ENCODE assay signal across 24 mouse cellular contexts in the genomic region with DNA sequence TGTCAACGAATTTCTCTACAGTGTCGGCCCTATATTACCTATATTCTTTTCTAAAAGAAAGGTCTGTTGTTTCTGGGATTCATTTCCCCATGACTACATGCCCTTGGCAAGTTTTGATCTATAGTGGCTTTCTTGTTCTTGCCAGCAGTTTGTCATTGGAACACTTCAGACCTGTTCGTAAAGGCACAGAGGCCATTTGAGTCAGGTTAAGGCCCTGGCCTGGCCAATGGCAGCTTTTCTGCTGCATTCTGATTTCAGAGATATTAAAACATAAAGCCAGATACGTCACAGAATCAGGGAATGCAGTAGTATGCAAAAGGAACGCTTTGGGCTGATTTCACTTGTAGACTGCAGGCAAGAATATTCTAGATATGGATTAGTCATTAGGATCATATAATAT. TPM values are rescaled to one million over a fixed set of nuclear protein-coding genes. Genes with fewer than 3 reads are reported as not detected.
DNase-seq lines count a peak whose midpoint lies in the region; ATAC-seq and TF ChIP-seq lines count a peak whose summit lies in the region.
"Had no signal": no experiment of that assay in that cellular context is flagged by ENCODE, and none has a peak within 500 bp of the region (broad histone marks: within the 10 kb centered on the region; RNA-seq: fewer than 3 reads in every experiment).

No protein-coding gene starts in this region.

- ATAC-seq in kidney, embryonic 14.5 days (ENCODE audit: low FRiP score, low TSS enrichment), result no peak
- ATAC-seq in kidney, postnatal 0 days (replicated peaks; ENCODE audit: low FRiP score, low read depth), result no peak
- ATAC-seq in limb, embryonic 11.5 days (ENCODE audit: insufficient number of reproducible peaks, low FRiP score, low TSS enrichment, low read depth), result no peak
- ATAC-seq in limb, embryonic 14.5 days (ENCODE audit: low FRiP score, low read depth), result no peak
- no peak for ATAC-seq in inflammation-experienced regulatory T-cells, adult 6 months
- ATAC-seq: CD4-positive, CD25-positive, alpha-beta regulatory T cell, adult 4 months; forebrain, embryonic 14.5 days; forebrain, postnatal 0 days had no signal

- WGBS in kidney, embryonic 14.5 days, result 66% methylated on average over 5 of the region's 5 CpGs
- WGBS in kidney, postnatal 0 days, result 68% methylated on average over 5 of the region's 5 CpGs
- 77% methylated on average over 5 of the region's 5 CpGs for WGBS in limb, embryonic 11.5 days
- 62% methylated on average over 5 of the region's 5 CpGs for WGBS in limb, embryonic 14.5 days

- no peak overlapping the region for H3K4me3 ChIP-seq in kidney, embryonic 14.5 days (ENCODE audit: low read length)
- H3K4me3 ChIP-seq in kidney, postnatal 0 days (replicated peaks; ENCODE audit: low read depth, low read length), result no peak overlapping the region
- no peak overlapping the region for H3K4me3 ChIP-seq in limb, embryonic 11.5 days (ENCODE audit: low read depth, low read length)
- no peak overlapping the region for H3K4me3 ChIP-seq in limb, embryonic 14.5 days (replicated peaks; ENCODE audit: low read length)
- H3K4me3 ChIP-seq: embryonic facial prominence, embryonic 10.5 days; embryonic facial prominence, embryonic 13.5 days; erythroblast, embryonic 14.5 days; forebrain, embryonic 10.5 days; heart, adult 2 months; heart, embryonic 10.5 days; heart, embryonic 13.5 days; hindbrain, embryonic 12.5 days; hindbrain, embryonic 15.5 days had no signal

- peak overlapping the region; percentile 7; the same call in 1 of the 2 replicates for H3K27ac ChIP-seq in kidney, embryonic 14.5 days (ENCODE audit: low read depth, low read length)
- H3K27ac ChIP-seq in kidney, postnatal 0 days, result peak overlapping the region; percentile 31
- H3K27ac ChIP-seq in limb, embryonic 11.5 days (replicated peaks; ENCODE audit: low read depth, low read length), result peak overlapping the region; percentile 21; the same call in 1 of the 2 replicates
- H3K27ac ChIP-seq in limb, embryonic 14.5 days (replicated peaks; ENCODE audit: low read depth, low read length), result peak overlapping the region; percentile 63; the same call in 1 of the 2 replicates
- H3K27ac ChIP-seq: embryonic facial prominence, embryonic 10.5 days; embryonic facial prominence, embryonic 13.5 days; forebrain, embryonic 10.5 days; heart, adult 2 months; heart, embryonic 10.5 days; heart, embryonic 13.5 days; hindbrain, embryonic 12.5 days; hindbrain, embryonic 15.5 days had no signal

- no peak for TF ChIP-seq CTCF in kidney, postnatal 0 days (IDR thresholded peaks at IDR 0.05; ENCODE audit: low read depth)

- no peak overlapping the region for H3K4me2 ChIP-seq in kidney, embryonic 14.5 days (replicated peaks; ENCODE audit: low read depth, low read length)
- H3K4me2 ChIP-seq in kidney, postnatal 0 days (ENCODE audit: low read length), result no peak overlapping the region
- H3K4me2 ChIP-seq in limb, embryonic 11.5 days (ENCODE audit: low read depth, severe bottlenecking), result no peak overlapping the region
- no peak overlapping the region for H3K4me2 ChIP-seq in limb, embryonic 14.5 days (replicated peaks; ENCODE audit: low read depth, low read length, severe bottlenecking)
- H3K4me2 ChIP-seq: embryonic facial prominence, embryonic 13.5 days; heart, embryonic 13.5 days; hindbrain, embryonic 12.5 days; hindbrain, embryonic 15.5 days had no signal

- H3K9me3 ChIP-seq in kidney, embryonic 14.5 days (ENCODE audit: control insufficient read depth, low read length), result no peaks in the 10 kb centered on the region
- H3K9me3 ChIP-seq in kidney, postnatal 0 days (replicated peaks; ENCODE audit: low read length), result no peaks in the 10 kb centered on the region
- no peaks in the 10 kb centered on the region for H3K9me3 ChIP-seq in limb, embryonic 11.5 days (ENCODE audit: control insufficient read depth, low read length)
- H3K9me3 ChIP-seq in limb, embryonic 14.5 days (ENCODE audit: control insufficient read depth, low read length), result no peaks in the 10 kb centered on the region
- H3K9me3 ChIP-seq: embryonic facial prominence, embryonic 10.5 days; embryonic facial prominence, embryonic 13.5 days; forebrain, embryonic 10.5 days; heart, embryonic 10.5 days; heart, embryonic 13.5 days; hindbrain, embryonic 12.5 days; hindbrain, embryonic 15.5 days had no signal

- H3K27me3 ChIP-seq in kidney, embryonic 14.5 days (ENCODE audit: control insufficient read depth, insufficient read depth, low read length), result no peaks in the 10 kb centered on the region
- H3K27me3 ChIP-seq in kidney, postnatal 0 days (ENCODE audit: insufficient read depth, low read length), result no peaks in the 10 kb centered on the region
- H3K27me3 ChIP-seq in limb, embryonic 11.5 days (ENCODE audit: control insufficient read depth, insufficient read depth, low read length), result no peaks in the 10 kb centered on the region
- no peaks in the 10 kb centered on the region for H3K27me3 ChIP-seq in limb, embryonic 14.5 days (ENCODE audit: control insufficient read depth, insufficient read depth, low read length)
- H3K27me3 ChIP-seq: embryonic facial prominence, embryonic 13.5 days; heart, embryonic 13.5 days; hindbrain, embryonic 12.5 days; hindbrain, embryonic 15.5 days had no signal

- TF ChIP-seq POLR2A in limb, embryonic 14.5 days (IDR thresholded peaks at IDR 0.05; ENCODE audit: borderline replicate concordance, extremely low read depth, insufficient read depth, insufficient read length), result no peak

- no peak for DNase-seq in kidney, postnatal 36 days
- no peak for DNase-seq in kidney, postnatal 0 days (ENCODE audit: low spot score)
- DNase-seq in kidney, postnatal 4 days, result no peak
- no peak for DNase-seq in limb, embryonic 11.5 days (ENCODE audit: low spot score)
- DNase-seq in limb, embryonic 14.5 days (ENCODE audit: low spot score), result no peak
- DNase-seq in cerebellum, postnatal 36 days, result no peak
- DNase-seq: cerebellum, adult 11 months; cerebellum, adult 2 months; cerebellum, adult 9-11 months; forebrain, postnatal 0 days; gastrocnemius, postnatal 25 days; heart, adult 2 months had no signal

- peaks cover 8% of the 10 kb centered on the region; the same call in 1 of the 2 replicates for H3K4me1 ChIP-seq in kidney, embryonic 14.5 days (ENCODE audit: control insufficient read depth, insufficient read depth, low read length)
- H3K4me1 ChIP-seq in kidney, postnatal 0 days (replicated peaks; ENCODE audit: insufficient read depth, low read length), result no peaks in the 10 kb centered on the region
- H3K4me1 ChIP-seq in limb, embryonic 11.5 days (ENCODE audit: control insufficient read depth, insufficient read depth, low read length), result peaks cover 9% of the 10 kb centered on the region; the same call in 1 of the 2 replicates
- H3K4me1 ChIP-seq in limb, embryonic 14.5 days (ENCODE audit: control insufficient read depth, insufficient read depth, low read length), result peaks cover 14% of the 10 kb centered on the region
- H3K4me1 ChIP-seq: hindbrain, embryonic 15.5 days had no signal

- H3K36me3 ChIP-seq in kidney, embryonic 14.5 days (ENCODE audit: control insufficient read depth, insufficient read depth, low read length), result no peaks in the 10 kb centered on the region
- H3K36me3 ChIP-seq in kidney, postnatal 0 days (ENCODE audit: insufficient read depth, low read length), result no peaks in the 10 kb centered on the region
- H3K36me3 ChIP-seq in limb, embryonic 11.5 days (ENCODE audit: control insufficient read depth, insufficient read depth, low read length), result no peaks in the 10 kb centered on the region
- H3K36me3 ChIP-seq in limb, embryonic 14.5 days (ENCODE audit: control insufficient read depth, insufficient read depth, low read length), result no peaks in the 10 kb centered on the region
- H3K36me3 ChIP-seq: embryonic facial prominence, embryonic 10.5 days; embryonic facial prominence, embryonic 13.5 days; forebrain, embryonic 10.5 days; heart, embryonic 10.5 days; heart, embryonic 13.5 days; hindbrain, embryonic 12.5 days; hindbrain, embryonic 15.5 days had no signal

- H3K9ac ChIP-seq in kidney, embryonic 14.5 days (ENCODE audit: low read depth, low read length), result no peak overlapping the region
- H3K9ac ChIP-seq in kidney, postnatal 0 days (ENCODE audit: low read depth, low read length), result no peak overlapping the region
- H3K9ac ChIP-seq in limb, embryonic 11.5 days (ENCODE audit: low read length), result no peak overlapping the region
- no peak overlapping the region for H3K9ac ChIP-seq in limb, embryonic 14.5 days (ENCODE audit: low read depth, low read length, severe bottlenecking)
- H3K9ac ChIP-seq: embryonic facial prominence, embryonic 13.5 days; forebrain, postnatal 0 days; hindbrain, embryonic 12.5 days; hindbrain, embryonic 15.5 days had no signal

RNA-seq across cellular contexts. Expression of gene Gpr156, which starts 17.5 kb away (rescaled TPM):
- 0.57 and 1.1 TPM in 2 replicates for polyA plus RNA-seq in kidney, embryonic 14.5 days (2014; fragmentation: Nextera tagmentation; extraction: Ambion mirVana)
- polyA plus RNA-seq in kidney, postnatal 0 days (2015; fragmentation: Nextera tagmentation; extraction: Ambion mirVana), result 0.55 and 0.59 TPM in 2 replicates
- 0.78 and 0.80 TPM in 2 replicates for polyA plus RNA-seq in limb, embryonic 11.5 days (2014; fragmentation: Nextera tagmentation; extraction: Ambion mirVana)
- 0.77 and 0.78 TPM in 2 replicates for polyA plus RNA-seq in limb, embryonic 14.5 days (2012; rRNA removed)
- polyA plus RNA-seq in limb, embryonic 14.5 days (2014; fragmentation: Nextera tagmentation; extraction: Ambion mirVana), result 0.59 and 0.88 TPM in 2 replicates
- polyA plus RNA-seq in inflammation-experienced regulatory T-cells, adult 6 months (2017; shearing (Covaris generic)), result not detected
- polyA plus RNA-seq: CD4-positive, CD25-positive, alpha-beta regulatory T cell, adult 4 months; erythroblast, embryonic 14.5 days had no signal

RNA-seq across cellular contexts. Expression of gene Lrrc58, which starts 30.6 kb away (rescaled TPM):
- polyA plus RNA-seq in kidney, embryonic 14.5 days (2014; fragmentation: Nextera tagmentation; extraction: Ambion mirVana), result 51.5 and 78.1 TPM in 2 replicates
- polyA plus RNA-seq in kidney, postnatal 0 days (2015; fragmentation: Nextera tagmentation; extraction: Ambion mirVana), result 54.1 and 58.8 TPM in 2 replicates
- 67.4 and 73.9 TPM in 2 replicates for polyA plus RNA-seq in limb, embryonic 11.5 days (2014; fragmentation: Nextera tagmentation; extraction: Ambion mirVana)
- polyA plus RNA-seq in limb, embryonic 14.5 days (2012; rRNA removed), result 23.4 and 27.1 TPM in 2 replicates
- 54.7 and 56.8 TPM in 2 replicates for polyA plus RNA-seq in limb, embryonic 14.5 days (2014; fragmentation: Nextera tagmentation; extraction: Ambion mirVana)
- polyA plus RNA-seq in inflammation-experienced regulatory T-cells, adult 6 months (2017; shearing (Covaris generic)), result 10 to 100 TPM; 16.9 to 21.9 (median 19.5) TPM

RNA-seq across cellular contexts. Expression of gene Gm36028, which starts 37.8 kb away (rescaled TPM):
- polyA plus RNA-seq in kidney, embryonic 14.5 days (2014; fragmentation: Nextera tagmentation; extraction: Ambion mirVana), result 0.26 TPM in 1 of 2 replicates, not detected in the other
- 1.9 and 2.8 TPM in 2 replicates for polyA plus RNA-seq in kidney, postnatal 0 days (2015; fragmentation: Nextera tagmentation; extraction: Ambion mirVana)
- not detected in 2 replicates for polyA plus RNA-seq in limb, embryonic 11.5 days (2014; fragmentation: Nextera tagmentation; extraction: Ambion mirVana)
- 0.15 and 0.20 TPM in 2 replicates for polyA plus RNA-seq in limb, embryonic 14.5 days (2012; rRNA removed)
- not detected in 2 replicates for polyA plus RNA-seq in limb, embryonic 14.5 days (2014; fragmentation: Nextera tagmentation; extraction: Ambion mirVana)
- polyA plus RNA-seq in inflammation-experienced regulatory T-cells, adult 6 months (2017; shearing (Covaris generic)), result not detected
- polyA plus RNA-seq: CD4-positive, CD25-positive, alpha-beta regulatory T cell, adult 4 months; erythroblast, embryonic 14.5 days had no signal

Comparison
In these comparisons a context has a peak if more than half of its experiments do, and no peak if none do; other contexts are left out.
1. H3K27ac ChIP-seq: peak in every context shown above with its lines; median percentile 63 in limb, embryonic 14.5 days; 31 in kidney, postnatal 0 days; 21 in limb, embryonic 11.5 days; 7 in kidney, embryonic 14.5 days.